Mouse (Mus musculus): Measurements from ENCODE around the gene Sgms1. TPM values are rescaled to one million over a fixed set of nuclear protein-coding genes. Genes with fewer than 3 reads are reported as not detected.

Sgms1 gene
- polyA plus RNA-seq, 2 experiments = 20.8 to 36.8 TPM

GRCm38 (mm10) chr19:32396303-32396702, 6.8 kb upstream of the Sgms1 start:
- DNase-seq (ENCODE audit: low spot score) (no peak), ATAC-seq (ENCODE audit: low FRiP score, low read depth) (no peak)
- 82% methylated on average over 6 of the region's 6 CpGs for WGBS
- H3K27ac ChIP-seq (replicated peaks; ENCODE audit: low read depth, low read length) = no peak overlapping the region
- no peak overlapping the region for H3K4me2 ChIP-seq (replicated peaks; ENCODE audit: low read depth, low read length, severe bottlenecking)
- H3K36me3 ChIP-seq (ENCODE audit: control insufficient read depth, insufficient read depth, low read length) = no peaks in the 10 kb centered on the region
- H3K27me3 ChIP-seq (ENCODE audit: control insufficient read depth, insufficient read depth, low read length) = no peaks in the 10 kb centered on the region
- H3K4me3 ChIP-seq (replicated peaks; ENCODE audit: low read length) = no peak overlapping the region
- H3K9me3 ChIP-seq (ENCODE audit: control insufficient read depth, low read length) = no peaks in the 10 kb centered on the region
- H3K4me1 ChIP-seq (ENCODE audit: control insufficient read depth, insufficient read depth, low read length) = no peaks in the 10 kb centered on the region
- H3K9ac ChIP-seq (ENCODE audit: low read depth, low read length, severe bottlenecking) = no peak overlapping the region
- TF ChIP-seq POLR2A (IDR thresholded peaks at IDR 0.05; ENCODE audit: borderline replicate concordance, extremely low read depth, insufficient read depth, insufficient read length) = no peak

- Histone ChIP-seq H3K9me3 (ENCODE audit: control insufficient read depth, low read length) (no peaks in the 10 kb centered on the region), H3K27ac (replicated peaks; ENCODE audit: low read depth, low read length) (no peak overlapping the region), H3K36me3 (ENCODE audit: control insufficient read depth, insufficient read depth, low read length) (no peaks in the 10 kb centered on the region), H3K4me3 (replicated peaks; ENCODE audit: low read length) (no peak overlapping the region), H3K27me3 (ENCODE audit: control insufficient read depth, insufficient read depth, low read length) (no peaks in the 10 kb centered on the region), H3K9ac (ENCODE audit: low read depth, low read length, severe bottlenecking) (no peak overlapping the region), H3K4me1 (ENCODE audit: control insufficient read depth, insufficient read depth, low read length) (no peaks in the 10 kb centered on the region), H3K4me2 (replicated peaks; ENCODE audit: low read depth, low read length, severe bottlenecking) (no peak overlapping the region)
- no peak for ATAC-seq (ENCODE audit: low FRiP score, low read depth)
- TF ChIP-seq POLR2A (IDR thresholded peaks at IDR 0.05; ENCODE audit: borderline replicate concordance, extremely low read depth, insufficient read depth, insufficient read length) = no peak
- 91% methylated on average over 13 of the region's 13 CpGs for WGBS
- DNase-seq (ENCODE audit: low spot score) = no peak
These were observed 5.3 kb upstream of the Sgms1 start for GRCm38 (mm10) chr19:32394825-32395224.

DNA sequence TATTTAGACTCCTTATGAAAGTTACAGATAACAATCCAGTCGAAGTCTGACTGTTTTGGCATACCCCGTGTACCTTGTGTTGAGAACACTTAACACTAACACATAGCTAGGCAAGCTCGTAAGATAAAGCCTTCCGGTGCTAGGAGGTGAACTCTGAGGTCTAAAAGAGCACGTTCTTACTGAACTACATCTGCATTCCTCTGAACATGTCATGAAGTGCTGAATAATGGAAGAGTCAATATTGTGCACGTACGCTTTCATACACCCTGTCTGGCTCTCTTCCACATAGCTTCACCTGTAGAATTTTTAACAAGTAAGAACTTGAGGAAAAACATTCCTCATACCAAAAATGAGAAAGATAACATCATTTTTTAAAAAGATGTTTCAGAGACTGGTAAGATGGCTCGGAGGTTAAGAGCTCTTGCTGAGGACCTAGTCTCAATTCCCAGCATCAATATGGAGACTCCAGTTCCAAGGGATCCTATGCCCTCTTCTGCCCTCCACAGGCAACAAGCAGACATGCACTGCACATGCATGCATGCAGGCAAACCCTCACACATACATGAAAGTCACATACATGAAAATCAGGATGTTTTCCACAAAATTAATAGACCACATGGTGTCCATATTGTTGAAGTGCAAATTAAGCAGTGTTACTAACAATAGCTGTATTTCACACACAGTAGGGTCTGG, 4.4 kb upstream of the Sgms1 start:
- no peak overlapping the region for H3K4me3 ChIP-seq (replicated peaks; ENCODE audit: low read length)
- DNase-seq (ENCODE audit: low spot score) (no peak), ATAC-seq (ENCODE audit: low FRiP score, low read depth) (no peak)
- H3K9me3 ChIP-seq (ENCODE audit: control insufficient read depth, low read length) = no peaks in the 10 kb centered on the region
- H3K36me3 ChIP-seq (ENCODE audit: control insufficient read depth, insufficient read depth, low read length) = no peaks in the 10 kb centered on the region
- WGBS = 82% methylated on average over 8 of the region's 8 CpGs
- no peak overlapping the region for H3K27ac ChIP-seq (replicated peaks; ENCODE audit: low read depth, low read length)
- no peaks in the 10 kb centered on the region for H3K27me3 ChIP-seq (ENCODE audit: control insufficient read depth, insufficient read depth, low read length)
- TF ChIP-seq POLR2A (IDR thresholded peaks at IDR 0.05; ENCODE audit: borderline replicate concordance, extremely low read depth, insufficient read depth, insufficient read length) = no peak
- no peak overlapping the region for H3K9ac ChIP-seq (ENCODE audit: low read depth, low read length, severe bottlenecking)
- H3K4me2 ChIP-seq (replicated peaks; ENCODE audit: low read depth, low read length, severe bottlenecking) = no peak overlapping the region
- H3K4me1 ChIP-seq (ENCODE audit: control insufficient read depth, insufficient read depth, low read length) = no peaks in the 10 kb centered on the region

- Histone ChIP-seq H3K4me3 (replicated peaks; ENCODE audit: low read length) (no peak overlapping the region), H3K36me3 (ENCODE audit: control insufficient read depth, insufficient read depth, low read length) (no peaks in the 10 kb centered on the region), H3K9me3 (ENCODE audit: control insufficient read depth, low read length) (no peaks in the 10 kb centered on the region), H3K4me2 (replicated peaks; ENCODE audit: low read depth, low read length, severe bottlenecking) (no peak overlapping the region), H3K27ac (replicated peaks; ENCODE audit: low read depth, low read length) (no peak overlapping the region), H3K27me3 (ENCODE audit: control insufficient read depth, insufficient read depth, low read length) (no peaks in the 10 kb centered on the region), H3K4me1 (ENCODE audit: control insufficient read depth, insufficient read depth, low read length) (no peaks in the 10 kb centered on the region), H3K9ac (ENCODE audit: low read depth, low read length, severe bottlenecking) (no peak overlapping the region)
- 28% methylated on average over 4 of the region's 4 CpGs for WGBS
- no peak for TF ChIP-seq POLR2A (IDR thresholded peaks at IDR 0.05; ENCODE audit: borderline replicate concordance, extremely low read depth, insufficient read depth, insufficient read length)
- ATAC-seq (ENCODE audit: low FRiP score, low read depth) (no peak), DNase-seq (ENCODE audit: low spot score) (no peak)
These were observed 3.7 kb upstream of the Sgms1 start for GRCm38 (mm10) chr19:32393092-32393745.

- H3K4me1 ChIP-seq (ENCODE audit: control insufficient read depth, insufficient read depth, low read length) = peaks cover 7% of the 10 kb centered on the region
- no peak overlapping the region for H3K9ac ChIP-seq (ENCODE audit: low read depth, low read length, severe bottlenecking)
- no peaks in the 10 kb centered on the region for H3K27me3 ChIP-seq (ENCODE audit: control insufficient read depth, insufficient read depth, low read length)
- no peak overlapping the region for H3K27ac ChIP-seq (replicated peaks; ENCODE audit: low read depth, low read length)
- WGBS = 92% methylated on average over 3 of the region's 3 CpGs
- DNase-seq (ENCODE audit: low spot score) (no peak), ATAC-seq (ENCODE audit: low FRiP score, low read depth) (no peak)
- no peak overlapping the region for H3K4me2 ChIP-seq (replicated peaks; ENCODE audit: low read depth, low read length, severe bottlenecking)
- no peaks in the 10 kb centered on the region for H3K9me3 ChIP-seq (ENCODE audit: control insufficient read depth, low read length)
- no peaks in the 10 kb centered on the region for H3K36me3 ChIP-seq (ENCODE audit: control insufficient read depth, insufficient read depth, low read length)
- no peak overlapping the region for H3K4me3 ChIP-seq (replicated peaks; ENCODE audit: low read length)
- TF ChIP-seq POLR2A (IDR thresholded peaks at IDR 0.05; ENCODE audit: borderline replicate concordance, extremely low read depth, insufficient read depth, insufficient read length) = no peak
These were observed 1.9 kb upstream of the Sgms1 start for GRCm38 (mm10) chr19:32391441-32391840.
